Mouse (Mus musculus) ES-Bruce4 (cell line): ENCODE results near the gene Ola1. TPM values are rescaled to one million over a fixed set of nuclear protein-coding genes. Genes with fewer than 3 reads are reported as not detected.

Source experiments
- H3K27ac ChIP-seq: 2 replicates; pipeline ENCODE4 v1.5.1; 2012; ENCODE audit warnings: low read length, inconsistent platforms; ENCODE audit not compliant: insufficient read depth
- H3K27me3 ChIP-seq: 2 replicates; pipeline ENCODE4 v1.6.1; 2012; ENCODE audit warnings: mild to moderate bottlenecking, low read length, inconsistent platforms; ENCODE audit not compliant: control insufficient read depth, poor library complexity, insufficient read depth, severe bottlenecking
- H3K36me3 ChIP-seq: 2 replicates; pipeline ENCODE4 v1.6.1; 2012; ENCODE audit warnings: inconsistent platforms, mild to moderate bottlenecking, low read length, moderate library complexity; ENCODE audit not compliant: control insufficient read depth, poor library complexity, insufficient read depth, severe bottlenecking
- H3K4me1 ChIP-seq: one replicate; pipeline ENCODE4 v1.8.1; 2011; ENCODE audit warnings: low read length; ENCODE audit not compliant: control insufficient read depth, insufficient read depth
- H3K4me3 ChIP-seq: 2 replicates; pipeline ENCODE4 v1.5.1; 2011; ENCODE audit warnings: low read depth, mild to moderate bottlenecking, low read length
- H3K9ac ChIP-seq: 2 replicates; pipeline ENCODE4 v1.6.1; 2012; ENCODE audit warnings: low read depth, mild to moderate bottlenecking, inconsistent platforms; ENCODE audit not compliant: poor library complexity, severe bottlenecking
- H3K9me3 ChIP-seq: replicated peaks from 2 replicates; pipeline ENCODE4 v1.6.1; 2012; ENCODE audit warnings: mild to moderate bottlenecking, low read length, inconsistent platforms; ENCODE audit not compliant: control insufficient read depth, poor library complexity, insufficient read depth, severe bottlenecking
- CTCF ChIP-seq: IDR thresholded peaks from one replicate; pipeline ENCODE4 v1.8.1; 2011; ENCODE audit warnings: low read depth, low read length
- EP300 ChIP-seq: IDR thresholded peaks from 2 replicates; pipeline ENCODE4 v1.6.1; 2011; ENCODE audit warnings: low read depth, low read length; ENCODE audit not compliant: insufficient read depth
- POLR2A ChIP-seq: IDR thresholded peaks from one replicate; pipeline ENCODE4 v1.8.1; 2011; ENCODE audit warnings: low read length; ENCODE audit not compliant: insufficient read depth
- polyA plus RNA-seq: library from polyadenylated mRNA; stranded (reverse); fragments of >200 nt; gene quantifications from 2 replicates; pipeline ENCODE4 v1.2.4, GENCODE M21; 2011; ENCODE audit warnings: low read depth; ENCODE audit not compliant: missing spikeins, insufficient read depth, insufficient read length

The Ola1 gene
- polyA plus RNA-seq, 1 experiment, result 205 TPM

- Histone ChIP-seq H3K9me3 (no peaks in the 10 kb centered on the region), H3K27me3 (no peaks in the 10 kb centered on the region), H3K27ac (no peak overlapping the region), H3K9ac (no peak overlapping the region), H3K4me1 (no peaks in the 10 kb centered on the region), H3K36me3 (no peaks in the 10 kb centered on the region), H3K4me3 (no peak overlapping the region)
- TF ChIP-seq POLR2A (no peak), CTCF (no peak), EP300 (no peak)
Observed at GRCm38 (mm10) chr2:73081861-73082260, 136.9 kb downstream of the Ola1 start.

- H3K9ac ChIP-seq, result no peak overlapping the region
- TF ChIP-seq CTCF, result no peak
- TF ChIP-seq POLR2A, result no peak
- TF ChIP-seq EP300, result no peak
Observed at GRCm38 (mm10) chr2:73080084-73080483, 138.6 kb downstream of the Ola1 start.

GRCm38 (mm10) chr2:73079311-73079710 is 139.4 kb downstream of the Ola1 start:
- Histone ChIP-seq H3K4me3 (no peak overlapping the region), H3K4me1 (no peaks in the 10 kb centered on the region), H3K27ac (no peak overlapping the region), H3K9ac (no peak overlapping the region), H3K36me3 (no peaks in the 10 kb centered on the region), H3K9me3 (no peaks in the 10 kb centered on the region), H3K27me3 (no peaks in the 10 kb centered on the region)
- TF ChIP-seq CTCF, result no peak
- no peak for TF ChIP-seq EP300
- no peak for TF ChIP-seq POLR2A

More at GRCm38 (mm10) chr2:73080084-73080483, 138.6 kb downstream of the Ola1 start:
- Histone ChIP-seq H3K4me1 (no peaks in the 10 kb centered on the region), H3K4me3 (no peak overlapping the region), H3K27ac (no peak overlapping the region), H3K27me3 (no peaks in the 10 kb centered on the region), H3K9me3 (no peaks in the 10 kb centered on the region), H3K36me3 (no peaks in the 10 kb centered on the region)

- no peaks in the 10 kb centered on the region for H3K9me3 ChIP-seq
- H3K4me3 ChIP-seq, result no peak overlapping the region
- no peak for TF ChIP-seq CTCF
- no peak for TF ChIP-seq EP300
- TF ChIP-seq POLR2A, result no peak
- H3K9ac ChIP-seq, result no peak overlapping the region
- no peaks in the 10 kb centered on the region for H3K4me1 ChIP-seq
- no peaks in the 10 kb centered on the region for H3K36me3 ChIP-seq
- H3K27ac ChIP-seq, result no peak overlapping the region
- no peaks in the 10 kb centered on the region for H3K27me3 ChIP-seq
Observed at GRCm38 (mm10) chr2:73073811-73074472, 144.8 kb downstream of the Ola1 start.

- Histone ChIP-seq H3K4me1 (no peaks in the 10 kb centered on the region), H3K9ac (no peak overlapping the region), H3K27ac (no peak overlapping the region), H3K4me3 (no peak overlapping the region), H3K9me3 (no peaks in the 10 kb centered on the region), H3K36me3 (no peaks in the 10 kb centered on the region), H3K27me3 (no peaks in the 10 kb centered on the region)
- TF ChIP-seq EP300, result no peak
- no peak for TF ChIP-seq CTCF
- TF ChIP-seq POLR2A, result no peak
Observed at GRCm38 (mm10) chr2:73071201-73071600, 147.5 kb downstream of the Ola1 start.

GRCm38 (mm10) chr2:73070449-73071076 is 148.2 kb downstream of the Ola1 start:
- Histone ChIP-seq H3K4me1 (no peaks in the 10 kb centered on the region), H3K9ac (no peak overlapping the region), H3K4me3 (no peak overlapping the region), H3K9me3 (no peaks in the 10 kb centered on the region), H3K27me3 (no peaks in the 10 kb centered on the region), H3K36me3 (no peaks in the 10 kb centered on the region), H3K27ac (no peak overlapping the region)
- no peak for TF ChIP-seq POLR2A
- no peak for TF ChIP-seq EP300
- no peak for TF ChIP-seq CTCF
